Mouse (Mus musculus) liver, adult 2 months (tissue): Measurements from ENCODE around the gene Txnrd2. TPM values are rescaled to one million over a fixed set of nuclear protein-coding genes. Genes with fewer than 3 reads are reported as not detected.

Experiments
- DNase-seq: peaks from one replicate; pipeline ENCODE4 v3.0.0-alpha.2; 2011; ENCODE audit warnings: low read depth, low spot score; ENCODE audit errors: extremely low read depth
- H3K27ac ChIP-seq: fragments of 200-500 bp; replicated peaks from 2 replicates; pipeline ENCODE4 v1.5.1; 2012; ENCODE audit warnings: low read depth, mild to moderate bottlenecking, control low read depth, inconsistent platforms, low read length; ENCODE audit not compliant: insufficient read depth
- H3K27me3 ChIP-seq: fragments of 200-500 bp; 2 replicates; pipeline ENCODE4 v1.6.1; 2012; ENCODE audit warnings: mild to moderate bottlenecking, moderate library complexity, low read length, inconsistent platforms; ENCODE audit not compliant: control insufficient read depth, insufficient read depth
- H3K36me3 ChIP-seq: fragments of 200-500 bp; 2 replicates; pipeline ENCODE4 v1.6.1; 2012; ENCODE audit warnings: low read length, inconsistent platforms; ENCODE audit not compliant: control insufficient read depth, insufficient read depth
- H3K4me1 ChIP-seq: fragments of 200-500 bp; 2 replicates; pipeline ENCODE4 v1.6.1; 2011; ENCODE audit warnings: low read length; ENCODE audit not compliant: control insufficient read depth, insufficient read depth
- H3K4me3 ChIP-seq: fragments of 200-500 bp; 2 replicates; pipeline ENCODE4 v1.5.1; 2011; ENCODE audit warnings: low read depth, mild to moderate bottlenecking, control low read depth, low read length, moderate library complexity; ENCODE audit not compliant: insufficient read depth
- H3K79me2 ChIP-seq: fragments of 200-500 bp; 2 replicates; pipeline ENCODE4 v1.6.1; 2012; ENCODE audit warnings: inconsistent platforms, mild to moderate bottlenecking, low read length, moderate library complexity; ENCODE audit not compliant: control insufficient read depth, insufficient read depth
- H3K9ac ChIP-seq: fragments of 200-500 bp; 2 replicates; pipeline ENCODE4 v1.6.1; 2012; ENCODE audit warnings: low read depth, mild to moderate bottlenecking, control low read depth, inconsistent platforms, low read length
- CTCF ChIP-seq: fragments of 200-500 bp; IDR thresholded peaks from 2 replicates; pipeline ENCODE4 v1.5.1; 2011; ENCODE audit warnings: low read depth, low read length, control low read depth
- POLR2A ChIP-seq: fragments of 200-500 bp; IDR thresholded peaks from 2 replicates; pipeline ENCODE4 v1.6.1; 2011; ENCODE audit warnings: low read length, control low read depth; ENCODE audit not compliant: insufficient read depth; ENCODE audit errors: extremely low read depth
- WGBS: fragments of 180-500 bp; shearing (Covaris S2); methylation state at CpG from one replicate; pipeline ENCODE4 v1.1.7; 2018; 5-methylcytosine and 5-hydroxymethylcytosine counted together
- polyA plus RNA-seq: library from polyadenylated mRNA; depleted of rRNA; stranded (reverse); fragments of >200 nt; gene quantifications from 2 replicates; pipeline ENCODE4 v1.2.3, GENCODE M21; 2012
- total RNA-seq: library from RNA; depleted of rRNA; stranded (reverse); fragments of >200 nt; gene quantifications from 2 replicates; pipeline ENCODE4 v1.2.3, GENCODE M21; 2014

Gene Txnrd2
- total and polyA plus RNA-seq, 2 experiments = 23.9 to 46.6 TPM

- H3K4me1 ChIP-seq = peaks cover 10% of the 10 kb centered on the region
- peak; percentile 22 for DNase-seq
- no peaks in the 10 kb centered on the region for H3K27me3 ChIP-seq
- peak overlapping the region; percentile 90 for H3K4me3 ChIP-seq
- no peak overlapping the region for H3K27ac ChIP-seq
- TF ChIP-seq CTCF = no peak
- WGBS = under 1% methylated on average over 24 of the region's 24 CpGs
- H3K9ac ChIP-seq = peak overlapping the region; percentile 89
- no peaks in the 10 kb centered on the region for H3K79me2 ChIP-seq
- H3K36me3 ChIP-seq = no peaks in the 10 kb centered on the region
These were observed 72.8 kb downstream of the Txnrd2 start for GRCm38 (mm10) chr16:18498996-18499395.

GRCm38 (mm10) chr16:18501531-18501930 lies 75.3 kb downstream of the Txnrd2 start:
- Histone ChIP-seq H3K9ac (no peak overlapping the region), H3K79me2 (no peaks in the 10 kb centered on the region), H3K36me3 (no peaks in the 10 kb centered on the region), H3K27me3 (no peaks in the 10 kb centered on the region), H3K4me3 (no peak overlapping the region), H3K27ac (no peak overlapping the region), H3K4me1 (peaks cover 10% of the 10 kb centered on the region)
- no peak for DNase-seq
- TF ChIP-seq CTCF (no peak), POLR2A (no peak)
- WGBS = 97% methylated on average over 6 of the region's 6 CpGs

GRCm38 (mm10) chr16:18503566-18504342 lies 77.6 kb downstream of the Txnrd2 start:
- H3K9ac ChIP-seq = no peak overlapping the region
- no peak overlapping the region for H3K27ac ChIP-seq
- no peak for DNase-seq
- TF ChIP-seq POLR2A = no peak
- no peak for TF ChIP-seq CTCF
- no peak overlapping the region for H3K4me3 ChIP-seq
- H3K36me3 ChIP-seq = no peaks in the 10 kb centered on the region
- no peaks in the 10 kb centered on the region for H3K27me3 ChIP-seq
- no peaks in the 10 kb centered on the region for H3K79me2 ChIP-seq
- H3K4me1 ChIP-seq = peaks cover 6% of the 10 kb centered on the region; the same call in 1 of the 2 replicates
- 90% methylated on average over 14 of the region's 14 CpGs for WGBS

GRCm38 (mm10) chr16:18506524-18507199 lies 80.5 kb downstream of the Txnrd2 start:
- Histone ChIP-seq H3K27me3 (no peaks in the 10 kb centered on the region), H3K9ac (no peak overlapping the region), H3K27ac (no peak overlapping the region), H3K4me3 (no peak overlapping the region), H3K4me1 (no peaks in the 10 kb centered on the region), H3K79me2 (no peaks in the 10 kb centered on the region), H3K36me3 (no peaks in the 10 kb centered on the region)
- DNase-seq = no peak
- WGBS = 92% methylated on average over 3 of the region's 3 CpGs
- TF ChIP-seq CTCF = no peak
- no peak for TF ChIP-seq POLR2A

- TF ChIP-seq CTCF (no peak), POLR2A (no peak)
- no peaks in the 10 kb centered on the region for H3K36me3 ChIP-seq
- no peak overlapping the region for H3K9ac ChIP-seq
- H3K27ac ChIP-seq = no peak overlapping the region
- H3K27me3 ChIP-seq = no peaks in the 10 kb centered on the region
- no peak for DNase-seq
- no peak overlapping the region for H3K4me3 ChIP-seq
- H3K79me2 ChIP-seq = no peaks in the 10 kb centered on the region
- H3K4me1 ChIP-seq = no peaks in the 10 kb centered on the region
- WGBS = 77% methylated on average over 1 of the region's 1 CpGs
These were observed 81.0 kb downstream of the Txnrd2 start for GRCm38 (mm10) chr16:18507200-18507549.

- Histone ChIP-seq H3K79me2 (no peaks in the 10 kb centered on the region; the same call in 1 of the 2 replicates), H3K36me3 (no peaks in the 10 kb centered on the region), H3K27ac (no peak overlapping the region), H3K27me3 (no peaks in the 10 kb centered on the region), H3K4me3 (no peak overlapping the region), H3K4me1 (no peaks in the 10 kb centered on the region), H3K9ac (no peak overlapping the region)
- TF ChIP-seq POLR2A = no peak
- TF ChIP-seq CTCF = no peak
- 87% methylated on average over 5 of the region's 5 CpGs for WGBS
- no peak for DNase-seq
These were observed 85.6 kb downstream of the Txnrd2 start for GRCm38 (mm10) chr16:18511741-18512140.
